Mouse (Mus musculus) bone marrow macrophage, adult 2 months (primary cell): ENCODE results near the gene Cct5.

Source experiments
- CTCF ChIP-seq: IDR thresholded peaks from 2 replicates; pipeline ENCODE4 v1.5.1; 2012; ENCODE audit warnings: low read depth, mild to moderate bottlenecking, low read length, moderate library complexity
- POLR2A ChIP-seq: IDR thresholded peaks from 2 replicates; pipeline ENCODE4 v1.6.1; 2012; ENCODE audit warnings: mild to moderate bottlenecking, low read depth, low read length, borderline replicate concordance

- TF ChIP-seq CTCF (no peak), POLR2A (no peak)
Measured at GRCm38 (mm10) chr15:31611976-31612375, 10.4 kb upstream of the Cct5 start.
